Mouse (Mus musculus): ENCODE results near the gene Rdh5.

Gene Rdh5

DNA sequence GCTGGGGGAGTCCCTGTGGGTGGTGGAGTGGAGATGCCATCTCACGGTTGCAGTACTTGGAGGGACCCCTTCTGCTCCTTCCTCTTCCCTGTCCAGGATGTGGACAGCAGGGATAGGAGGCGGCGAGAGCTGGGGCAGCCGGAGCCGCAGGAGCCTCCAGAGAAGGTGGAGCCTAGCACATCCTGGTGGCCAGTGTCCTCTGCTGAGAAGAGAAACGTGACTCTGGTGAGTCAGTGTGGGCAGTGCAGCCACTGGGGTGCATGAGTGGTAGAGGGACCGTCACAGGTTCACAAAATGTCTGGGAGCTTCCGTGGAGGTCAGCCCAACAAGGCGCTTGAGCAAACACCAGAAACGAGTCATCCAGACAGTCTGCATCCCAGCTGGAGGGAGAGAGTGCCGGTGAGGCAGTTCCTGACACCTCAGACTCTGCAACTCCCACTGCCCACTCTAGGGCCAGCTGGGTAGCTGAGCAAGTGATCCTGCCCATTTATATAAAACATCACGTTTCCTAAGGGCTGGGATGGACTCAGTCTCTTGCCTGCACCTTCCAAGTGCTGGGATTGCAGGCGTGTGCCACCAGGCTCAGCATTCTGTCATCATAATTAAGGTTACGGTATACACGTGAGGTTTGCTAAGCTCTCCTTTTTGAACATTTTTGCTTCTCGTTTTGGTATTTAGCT lies 27.7 kb upstream of the Rdh5 start:
- Histone ChIP-seq H3K27me3 (ENCODE audit: insufficient read depth, low read length) (peaks cover 16% of the 10 kb centered on the region; the same call in 1 of the 2 replicates), H3K36me3 (ENCODE audit: insufficient read depth, low read length) (no peaks in the 10 kb centered on the region), H3K4me3 (replicated peaks; ENCODE audit: low read length) (no peak overlapping the region), H3K4me1 (replicated peaks; ENCODE audit: low read depth, low read length) (peaks cover 15% of the 10 kb centered on the region), H3K9me3 (ENCODE audit: low read length) (peaks cover 4% of the 10 kb centered on the region; the same call in 1 of the 2 replicates)
- TF ChIP-seq NANOG (IDR thresholded peaks at IDR 0.05; ENCODE audit: borderline replicate concordance, low read length): no peak
- no peak for TF ChIP-seq POU5F1 (IDR thresholded peaks at IDR 0.05; ENCODE audit: borderline replicate concordance, low read length)
- no peak for TF ChIP-seq CTCF (conservative IDR thresholded peaks at IDR 0.05; ENCODE audit: low read length)

DNA sequence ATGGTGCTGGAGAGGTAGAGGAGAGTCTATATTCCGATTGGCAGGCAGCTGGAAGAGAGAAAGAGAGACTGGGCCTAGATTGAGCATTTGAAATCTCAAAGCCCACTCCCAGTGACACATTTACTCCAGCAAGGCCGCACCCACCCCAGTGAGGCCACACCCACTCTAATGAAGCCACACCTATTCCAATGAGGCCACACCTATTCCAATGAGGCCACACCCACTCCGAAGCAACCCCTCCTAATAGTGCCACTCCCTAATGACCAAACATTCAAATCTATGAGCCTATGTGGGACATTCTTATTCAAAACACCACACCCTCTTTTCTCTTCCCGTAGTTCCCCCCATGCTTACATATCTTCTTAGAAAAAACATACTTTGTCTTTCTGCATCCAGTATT lies 24.8 kb upstream of the Rdh5 start:
- peaks cover 4% of the 10 kb centered on the region; the same call in 1 of the 2 replicates for H3K9me3 ChIP-seq (ENCODE audit: low read length)
- peaks cover 16% of the 10 kb centered on the region for H3K27me3 ChIP-seq (ENCODE audit: insufficient read depth, low read length)
- H3K4me3 ChIP-seq (replicated peaks; ENCODE audit: low read length): no peak overlapping the region
- H3K4me1 ChIP-seq (replicated peaks; ENCODE audit: low read depth, low read length): peaks cover 15% of the 10 kb centered on the region
- TF ChIP-seq CTCF (conservative IDR thresholded peaks at IDR 0.05; ENCODE audit: low read length): no peak
- no peak for TF ChIP-seq NANOG (IDR thresholded peaks at IDR 0.05; ENCODE audit: borderline replicate concordance, low read length)
- TF ChIP-seq POU5F1 (IDR thresholded peaks at IDR 0.05; ENCODE audit: borderline replicate concordance, low read length): no peak
- no peaks in the 10 kb centered on the region for H3K36me3 ChIP-seq (ENCODE audit: insufficient read depth, low read length)

DNA sequence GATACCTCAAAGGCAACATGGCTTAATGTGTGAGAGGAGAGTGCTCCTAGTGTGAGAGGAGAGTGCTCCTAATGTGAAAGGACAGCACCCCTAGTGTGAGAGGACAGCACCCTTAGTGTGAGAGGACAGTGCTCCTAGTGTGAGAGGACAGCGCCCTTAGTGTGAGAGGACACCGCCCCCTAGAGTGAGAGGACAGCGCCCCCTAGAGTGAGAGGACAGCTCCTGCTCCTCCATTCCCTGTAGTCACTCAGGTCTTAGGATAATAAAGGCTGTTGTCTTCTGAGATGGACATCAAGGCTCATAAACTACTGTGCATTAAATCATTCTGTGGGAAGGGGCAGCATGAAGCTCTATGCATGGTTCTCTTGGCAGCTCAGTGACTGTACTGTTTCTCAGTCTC lies 23.0 kb upstream of the Rdh5 start:
- Histone ChIP-seq H3K27me3 (ENCODE audit: insufficient read depth, low read length) (peaks cover 24% of the 10 kb centered on the region), H3K9me3 (ENCODE audit: low read length) (peaks cover 4% of the 10 kb centered on the region; the same call in 1 of the 2 replicates), H3K36me3 (ENCODE audit: insufficient read depth, low read length) (no peaks in the 10 kb centered on the region), H3K4me3 (replicated peaks; ENCODE audit: low read length) (no peak overlapping the region), H3K4me1 (replicated peaks; ENCODE audit: low read depth, low read length) (peaks cover 17% of the 10 kb centered on the region)
- TF ChIP-seq CTCF (conservative IDR thresholded peaks at IDR 0.05; ENCODE audit: low read length) (peak; percentile 55), POU5F1 (IDR thresholded peaks at IDR 0.05; ENCODE audit: borderline replicate concordance, low read length) (no peak)

DNA sequence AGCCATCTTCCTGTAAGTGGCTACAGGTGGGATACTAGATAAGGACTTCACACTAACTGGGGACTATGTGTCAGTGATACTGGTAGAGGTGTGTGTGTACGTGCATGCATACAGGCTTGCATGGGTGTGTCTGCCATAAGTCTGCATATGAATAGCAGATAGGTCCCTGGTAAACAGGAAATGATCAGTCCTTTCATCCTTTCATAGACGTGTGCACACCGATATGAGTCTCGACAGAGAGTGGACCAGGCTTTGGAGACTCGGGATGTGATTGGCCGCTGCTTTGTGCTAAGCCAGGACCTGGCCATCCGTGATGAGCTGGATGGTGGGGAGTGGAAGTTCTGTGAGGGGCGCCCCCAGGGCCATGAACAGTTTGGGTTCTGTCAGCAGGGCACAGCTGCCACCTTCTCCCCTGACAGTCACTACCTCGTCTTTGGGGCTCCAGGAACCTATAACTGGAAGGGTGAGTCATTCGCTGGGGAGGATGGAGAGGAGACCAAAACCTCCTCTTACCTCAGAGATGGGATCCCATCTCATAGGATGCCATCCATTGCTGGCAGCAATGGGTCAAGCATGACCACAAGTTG lies 17.9 kb upstream of the Rdh5 start:
- Histone ChIP-seq H3K4me1 (replicated peaks; ENCODE audit: low read depth, low read length) (0 out of 2 replicates have a peak, but pooled peaks cover 2% of the 10 kb centered on the region), H3K4me3 (replicated peaks; ENCODE audit: low read length) (no peak overlapping the region), H3K36me3 (ENCODE audit: insufficient read depth, low read length) (no peaks in the 10 kb centered on the region), H3K9me3 (ENCODE audit: low read length) (no peaks in the 10 kb centered on the region), H3K27me3 (ENCODE audit: insufficient read depth, low read length) (peaks cover 47% of the 10 kb centered on the region)
- TF ChIP-seq NANOG (IDR thresholded peaks at IDR 0.05; ENCODE audit: borderline replicate concordance, low read length) (no peak), CTCF (conservative IDR thresholded peaks at IDR 0.05; ENCODE audit: low read length) (no peak), POU5F1 (IDR thresholded peaks at IDR 0.05; ENCODE audit: borderline replicate concordance, low read length) (no peak)

DNA sequence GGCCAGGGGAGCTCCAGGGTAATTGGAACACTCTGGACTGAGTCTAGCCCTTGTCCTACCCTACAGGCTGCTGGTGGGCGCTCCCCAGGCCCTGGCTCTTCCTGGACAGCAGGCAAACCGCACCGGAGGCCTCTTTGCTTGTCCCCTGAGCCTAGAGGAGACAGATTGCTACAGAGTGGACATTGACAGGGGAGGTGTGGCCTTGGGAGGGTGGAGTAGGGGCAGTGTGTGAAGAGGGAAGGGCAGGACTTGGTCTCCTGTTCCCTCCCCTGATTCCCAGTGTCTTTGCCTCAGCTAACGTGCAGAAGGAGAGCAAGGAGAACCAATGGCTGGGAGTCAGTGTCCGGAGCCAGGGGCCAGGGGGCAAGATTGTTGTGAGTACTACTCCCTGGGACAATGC lies 16.3 kb upstream of the Rdh5 start:
- Histone ChIP-seq H3K4me1 (replicated peaks; ENCODE audit: low read depth, low read length) (peaks cover 12% of the 10 kb centered on the region), H3K27me3 (ENCODE audit: insufficient read depth, low read length) (peaks cover 63% of the 10 kb centered on the region), H3K36me3 (ENCODE audit: insufficient read depth, low read length) (no peaks in the 10 kb centered on the region), H3K4me3 (replicated peaks; ENCODE audit: low read length) (no peak overlapping the region), H3K9me3 (ENCODE audit: low read length) (no peaks in the 10 kb centered on the region)
- TF ChIP-seq POU5F1 (IDR thresholded peaks at IDR 0.05; ENCODE audit: borderline replicate concordance, low read length): no peak
- TF ChIP-seq NANOG (IDR thresholded peaks at IDR 0.05; ENCODE audit: borderline replicate concordance, low read length): no peak
- no peak for TF ChIP-seq CTCF (conservative IDR thresholded peaks at IDR 0.05; ENCODE audit: low read length)

DNA sequence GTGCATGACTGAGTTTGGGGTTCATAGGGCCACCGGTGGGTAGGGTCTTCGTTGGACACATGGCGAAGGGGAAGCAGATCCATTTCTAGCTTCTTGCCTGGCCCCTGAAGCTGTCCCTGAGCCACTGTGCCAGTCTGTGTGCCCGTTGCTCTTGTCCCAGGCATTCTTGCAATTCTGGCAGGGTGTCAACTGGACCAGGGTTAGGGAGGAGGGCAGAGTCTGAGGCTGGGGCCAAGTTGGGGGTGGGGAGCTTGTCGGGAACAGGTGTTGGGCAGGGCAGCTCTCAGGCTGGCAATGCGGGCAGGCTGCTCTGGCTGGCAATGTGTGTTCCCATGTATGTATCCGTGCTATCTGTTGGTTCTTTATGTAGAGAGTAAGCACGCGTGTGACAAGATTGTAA lies 15.8 kb upstream of the Rdh5 start:
- H3K9me3 ChIP-seq (ENCODE audit: low read length): no peaks in the 10 kb centered on the region
- peaks cover 15% of the 10 kb centered on the region for H3K4me1 ChIP-seq (replicated peaks; ENCODE audit: low read depth, low read length)
- H3K36me3 ChIP-seq (ENCODE audit: insufficient read depth, low read length): no peaks in the 10 kb centered on the region
- peaks cover 67% of the 10 kb centered on the region for H3K27me3 ChIP-seq (ENCODE audit: insufficient read depth, low read length)
- TF ChIP-seq POU5F1 (IDR thresholded peaks at IDR 0.05; ENCODE audit: borderline replicate concordance, low read length): no peak
- TF ChIP-seq CTCF (conservative IDR thresholded peaks at IDR 0.05; ENCODE audit: low read length): no peak
- H3K4me3 ChIP-seq (replicated peaks; ENCODE audit: low read length): no peak overlapping the region

DNA sequence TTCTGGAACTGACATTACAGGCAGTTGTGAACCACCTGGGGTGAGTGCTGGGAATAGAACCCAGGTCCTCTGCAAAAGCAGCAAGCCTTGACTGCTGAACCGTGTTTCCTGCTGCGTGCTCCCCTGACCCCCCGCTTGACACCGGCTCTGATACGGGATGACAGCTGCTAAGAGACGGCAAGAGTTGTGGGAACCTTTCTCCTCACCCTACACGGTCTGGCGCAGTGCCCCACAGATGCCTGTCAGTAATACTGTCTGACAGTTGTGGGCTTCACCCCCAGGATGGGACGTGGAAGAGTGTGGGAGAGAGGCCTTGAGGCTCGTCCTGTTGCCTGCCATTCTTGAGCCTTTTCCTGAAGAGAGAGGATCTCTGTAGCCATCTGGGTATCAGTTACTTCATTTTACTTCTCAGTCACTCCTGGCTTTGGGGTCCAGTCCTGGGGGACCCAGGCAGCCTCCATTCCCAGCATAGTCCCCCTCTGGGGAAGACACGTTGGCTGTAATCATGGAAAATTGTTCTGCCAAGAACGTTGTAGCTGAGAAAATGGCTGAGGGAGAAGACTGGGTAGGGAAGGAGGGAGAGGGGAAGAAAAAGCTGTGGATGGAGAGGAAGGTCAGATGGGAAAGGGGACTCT lies 15.2 kb upstream of the Rdh5 start:
- H3K4me1 ChIP-seq (replicated peaks; ENCODE audit: low read depth, low read length): peaks cover 20% of the 10 kb centered on the region
- H3K9me3 ChIP-seq (ENCODE audit: low read length): no peaks in the 10 kb centered on the region
- TF ChIP-seq POU5F1 (IDR thresholded peaks at IDR 0.05; ENCODE audit: borderline replicate concordance, low read length): no peak
- TF ChIP-seq NANOG (IDR thresholded peaks at IDR 0.05; ENCODE audit: borderline replicate concordance, low read length): no peak
- no peak for TF ChIP-seq CTCF (conservative IDR thresholded peaks at IDR 0.05; ENCODE audit: low read length)
- no peaks in the 10 kb centered on the region for H3K36me3 ChIP-seq (ENCODE audit: insufficient read depth, low read length)
- no peak overlapping the region for H3K4me3 ChIP-seq (replicated peaks; ENCODE audit: low read length)
- peaks cover 69% of the 10 kb centered on the region for H3K27me3 ChIP-seq (ENCODE audit: insufficient read depth, low read length)

DNA sequence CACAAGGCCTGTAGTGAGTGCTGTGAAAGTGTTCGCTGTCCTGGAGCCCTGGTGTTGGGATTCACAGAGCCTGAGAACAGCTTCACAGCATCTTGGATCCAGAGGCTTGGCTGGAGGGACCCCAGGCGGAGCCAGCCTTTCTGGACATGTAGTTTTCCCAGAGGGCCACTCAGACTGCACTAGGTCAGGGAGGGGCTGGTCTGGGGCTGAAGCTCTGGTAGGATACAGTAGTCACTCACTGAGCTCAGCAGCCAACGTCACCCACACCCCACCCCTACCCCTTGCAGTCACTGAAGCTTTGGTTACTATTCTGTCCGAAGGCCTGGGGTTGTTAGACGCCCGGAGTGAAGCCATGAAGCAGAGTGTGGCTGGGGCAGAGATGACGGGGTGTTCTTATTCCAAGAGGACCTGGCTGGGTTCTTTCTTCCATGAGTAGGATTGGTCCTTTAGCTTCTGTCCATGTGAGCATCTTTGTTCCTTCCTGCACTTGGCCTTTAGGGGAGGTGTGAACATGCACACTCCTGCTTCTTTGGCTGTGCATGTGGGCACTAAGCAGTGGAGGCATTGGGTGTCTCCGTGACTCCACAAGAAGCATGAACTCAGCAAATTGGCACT lies 13.2 kb upstream of the Rdh5 start:
- H3K36me3 ChIP-seq (ENCODE audit: insufficient read depth, low read length): no peaks in the 10 kb centered on the region
- H3K4me1 ChIP-seq (replicated peaks; ENCODE audit: low read depth, low read length): peaks cover 22% of the 10 kb centered on the region
- no peak overlapping the region for H3K4me3 ChIP-seq (replicated peaks; ENCODE audit: low read length)
- peaks cover 77% of the 10 kb centered on the region for H3K27me3 ChIP-seq (ENCODE audit: insufficient read depth, low read length)
- TF ChIP-seq POU5F1 (IDR thresholded peaks at IDR 0.05; ENCODE audit: borderline replicate concordance, low read length) (no peak), CTCF (conservative IDR thresholded peaks at IDR 0.05; ENCODE audit: low read length) (no peak), NANOG (IDR thresholded peaks at IDR 0.05; ENCODE audit: borderline replicate concordance, low read length) (no peak)
- H3K9me3 ChIP-seq (ENCODE audit: low read length): no peaks in the 10 kb centered on the region

Measured in E14TG2a.4 (cell line).